Mouse (Mus musculus) embryonic facial prominence, embryonic 15.5 days (tissue): Measurements from ENCODE around the gene Hist1h2bf. TPM values are rescaled to one million over a fixed set of nuclear protein-coding genes. Genes with fewer than 3 reads are reported as not detected.
"Not testable (repeated sequence)": the region's sequence is repeated elsewhere in the genome, so short reads cannot be mapped to it uniquely, and the experiment has no call there.

Source experiments
- ATAC-seq: fragments of 200-750 bp; cut with Nextera tagmentation; 2 replicates; pipeline ENCODE4 v1.8.0; 2017; ENCODE audit warnings: low read depth, moderate TSS enrichment; ENCODE audit not compliant: insufficient number of reproducible peaks, low FRiP score, low TSS enrichment
- H3K27ac ChIP-seq: fragments of 300-500 bp; sonication (generic); replicated peaks from 2 replicates; pipeline ENCODE4 v1.5.1; 2015; ENCODE audit warnings: mild to moderate bottlenecking, inconsistent platforms
- H3K27me3 ChIP-seq: fragments of 300-500 bp; sonication (generic); 2 replicates; pipeline ENCODE4 v1.6.1; 2015; ENCODE audit warnings: inconsistent platforms
- H3K36me3 ChIP-seq: fragments of 300-500 bp; sonication (generic); 2 replicates; pipeline ENCODE4 v1.6.1; 2015; ENCODE audit warnings: mild to moderate bottlenecking, inconsistent platforms
- H3K4me1 ChIP-seq: fragments of 300-500 bp; sonication (generic); 2 replicates; pipeline ENCODE4 v1.6.1; 2015; ENCODE audit warnings: inconsistent platforms
- H3K4me2 ChIP-seq: fragments of 300-500 bp; sonication (generic); replicated peaks from 2 replicates; pipeline ENCODE4 v1.6.1; 2015; ENCODE audit warnings: mild to moderate bottlenecking, inconsistent platforms
- H3K4me3 ChIP-seq: fragments of 300-500 bp; sonication (generic); replicated peaks from 2 replicates; pipeline ENCODE4 v1.5.1; 2015; ENCODE audit warnings: mild to moderate bottlenecking, inconsistent platforms
- H3K9ac ChIP-seq: fragments of 300-500 bp; sonication (generic); 2 replicates; pipeline ENCODE4 v1.6.1; 2015; ENCODE audit warnings: inconsistent platforms
- H3K9me3 ChIP-seq: fragments of 300-500 bp; sonication (generic); replicated peaks from 2 replicates; pipeline ENCODE4 v1.6.1; 2016; ENCODE audit warnings: inconsistent platforms
- WGBS: fragments of 180-500 bp; shearing (Covaris S2); methylation state at CpG from one replicate; pipeline ENCODE4 v1.1.7; 2015; 5-methylcytosine and 5-hydroxymethylcytosine counted together
- polyA plus RNA-seq: library from polyadenylated mRNA; unstranded; fragments of >200 nt; fragmentation: Nextera tagmentation; extraction: Ambion mirVana; gene quantifications from 2 replicates; pipeline ENCODE4 v1.2.1, GENCODE M21; 2015

Gene Hist1h2bf
- polyA plus RNA-seq, 1 experiment from 2014 or later: 2.8 TPM

- WGBS: 51% methylated on average over 5 of the region's 5 CpGs
- Histone ChIP-seq H3K9ac (no peak overlapping the region), H3K4me2 (no peak overlapping the region)
These were observed 35.7 kb downstream of the Hist1h2bf start for GRCm38 (mm10) chr13:23538249-23538648.

GRCm38 (mm10) chr13:23537006-23537710 is 36.8 kb downstream of the Hist1h2bf start:
- Histone ChIP-seq H3K4me3 (peak overlapping the region; percentile 61; the same call in 1 of the 2 replicates), H3K4me2 (peak overlapping the region; percentile 72; the same call in 1 of the 2 replicates), H3K36me3 (no peaks in the 10 kb centered on the region), H3K27me3 (no peaks in the 10 kb centered on the region), H3K9me3 (no peaks in the 10 kb centered on the region), H3K4me1 (peaks cover 27% of the 10 kb centered on the region), H3K9ac (no peak overlapping the region), H3K27ac (no peak overlapping the region)
- 75% methylated on average over 3 of the region's 3 CpGs for WGBS
- no peak for ATAC-seq

More at GRCm38 (mm10) chr13:23538249-23538648, 35.7 kb downstream of the Hist1h2bf start:
- Histone ChIP-seq H3K36me3 (no peaks in the 10 kb centered on the region), H3K4me1 (peaks cover 21% of the 10 kb centered on the region), H3K27me3 (no peaks in the 10 kb centered on the region), H3K4me3 (no peak overlapping the region), H3K27ac (no peak overlapping the region), H3K9me3 (no peaks in the 10 kb centered on the region)
- no peak for ATAC-seq

GRCm38 (mm10) chr13:23536076-23536822 is 37.7 kb downstream of the Hist1h2bf start:
- no peaks in the 10 kb centered on the region for H3K27me3 ChIP-seq
- no peaks in the 10 kb centered on the region for H3K36me3 ChIP-seq
- peak overlapping the region; percentile 72 for H3K4me2 ChIP-seq
- H3K27ac ChIP-seq: peak overlapping the region; percentile 63
- H3K9me3 ChIP-seq: no peaks in the 10 kb centered on the region
- ATAC-seq: no peak
- H3K4me3 ChIP-seq: peak overlapping the region; percentile 61
- 19% methylated on average over 7 of the region's 7 CpGs for WGBS
- H3K9ac ChIP-seq: peak overlapping the region; percentile 12; the same call in 1 of the 2 replicates
- peaks cover 29% of the 10 kb centered on the region for H3K4me1 ChIP-seq

- peak within 1 kb of the TSS; percentile 72 for H3K4me2 ChIP-seq
- H3K27ac ChIP-seq: peak within 1 kb of the TSS; percentile 92
- peak within 1 kb of the TSS; percentile 35 for H3K9ac ChIP-seq
- H3K36me3 ChIP-seq, H3K9me3 ChIP-seq, H3K27me3 ChIP-seq: not testable (repeated sequence)
- ATAC-seq: peak; percentile 90
- peaks cover 29% of the 10 kb centered on the region for H3K4me1 ChIP-seq
- under 1% methylated on average over 47 of the region's 62 CpGs for WGBS
- peak within 1 kb of the TSS; percentile 61 for H3K4me3 ChIP-seq
These were observed 38.6 kb downstream of the Hist1h2bf start, which contains the start of gene Hist1h3g for GRCm38 (mm10) chr13:23535137-23536075. Gene Hist1h3g, plus strand, starts transcription at chr13:23535422.

- no peaks in the 10 kb centered on the region for H3K9me3 ChIP-seq
- WGBS: under 1% methylated on average over 15 of the region's 15 CpGs
- no peaks in the 10 kb centered on the region for H3K27me3 ChIP-seq
- peaks cover 29% of the 10 kb centered on the region for H3K4me1 ChIP-seq
- no peaks in the 10 kb centered on the region for H3K36me3 ChIP-seq
- peak overlapping the region; percentile 72 for H3K4me2 ChIP-seq
- ATAC-seq: no peak
- H3K27ac ChIP-seq: peak overlapping the region; percentile 92
- peak overlapping the region; percentile 61 for H3K4me3 ChIP-seq
- peak overlapping the region; percentile 26; the same call in 1 of the 2 replicates for H3K9ac ChIP-seq
These were observed 39.4 kb downstream of the Hist1h2bf start for GRCm38 (mm10) chr13:23534368-23535131.

- under 1% methylated on average over 28 of the region's 53 CpGs for WGBS
- peak within 1 kb of the TSS; percentile 61 for H3K4me3 ChIP-seq
- H3K4me2 ChIP-seq: peak within 1 kb of the TSS; percentile 72
- peak; percentile 52 for ATAC-seq
- peaks cover 34% of the 10 kb centered on the region for H3K4me1 ChIP-seq
- not testable (repeated sequence) for H3K36me3 ChIP-seq, H3K27me3 ChIP-seq, H3K9me3 ChIP-seq
- peak within 1 kb of the TSS; percentile 99 for H3K27ac ChIP-seq
- H3K9ac ChIP-seq: peak within 1 kb of the TSS; percentile 26; the same call in 1 of the 2 replicates
These were observed 40.2 kb downstream of the Hist1h2bf start, which contains the start of gene Hist1h2af for GRCm38 (mm10) chr13:23533560-23534367. Gene Hist1h2af, plus strand, starts transcription at chr13:23533906.

GRCm38 (mm10) chr13:23532262-23533075 is 41.5 kb downstream of the Hist1h2bf start:
- WGBS: 16% methylated on average over 9 of the region's 9 CpGs
- peak overlapping the region; percentile 61 for H3K4me3 ChIP-seq
- no peaks in the 10 kb centered on the region for H3K27me3 ChIP-seq
- no peaks in the 10 kb centered on the region for H3K36me3 ChIP-seq
- H3K9me3 ChIP-seq: no peaks in the 10 kb centered on the region
- peaks cover 35% of the 10 kb centered on the region for H3K4me1 ChIP-seq
- ATAC-seq: no peak
- H3K9ac ChIP-seq: 0 out of 2 replicates have a peak overlapping the region, but pooled peaks have one; percentile 18
- H3K27ac ChIP-seq: peak overlapping the region; percentile 99
- H3K4me2 ChIP-seq: peak overlapping the region; percentile 72

- Histone ChIP-seq H3K27me3 (no peaks in the 10 kb centered on the region), H3K36me3 (no peaks in the 10 kb centered on the region), H3K9ac (peak within 1 kb of the TSS; percentile 71), H3K27ac (peak within 1 kb of the TSS; percentile 99), H3K4me1 (peaks cover 30% of the 10 kb centered on the region), H3K9me3 (no peaks in the 10 kb centered on the region), H3K4me3 (peak within 1 kb of the TSS; percentile 61), H3K4me2 (peak within 1 kb of the TSS; percentile 72)
- under 1% methylated on average over 58 of the region's 70 CpGs for WGBS
- peak; percentile 87 for ATAC-seq
These were observed 42.8 kb downstream of the Hist1h2bf start, which contains the start of gene Hist1h4h for GRCm38 (mm10) chr13:23530901-23531875. Gene Hist1h4h, plus strand, starts transcription at chr13:23531050.
